13 mouse cellular contexts compared by ENCODE assay signal in the genomic region with DNA sequence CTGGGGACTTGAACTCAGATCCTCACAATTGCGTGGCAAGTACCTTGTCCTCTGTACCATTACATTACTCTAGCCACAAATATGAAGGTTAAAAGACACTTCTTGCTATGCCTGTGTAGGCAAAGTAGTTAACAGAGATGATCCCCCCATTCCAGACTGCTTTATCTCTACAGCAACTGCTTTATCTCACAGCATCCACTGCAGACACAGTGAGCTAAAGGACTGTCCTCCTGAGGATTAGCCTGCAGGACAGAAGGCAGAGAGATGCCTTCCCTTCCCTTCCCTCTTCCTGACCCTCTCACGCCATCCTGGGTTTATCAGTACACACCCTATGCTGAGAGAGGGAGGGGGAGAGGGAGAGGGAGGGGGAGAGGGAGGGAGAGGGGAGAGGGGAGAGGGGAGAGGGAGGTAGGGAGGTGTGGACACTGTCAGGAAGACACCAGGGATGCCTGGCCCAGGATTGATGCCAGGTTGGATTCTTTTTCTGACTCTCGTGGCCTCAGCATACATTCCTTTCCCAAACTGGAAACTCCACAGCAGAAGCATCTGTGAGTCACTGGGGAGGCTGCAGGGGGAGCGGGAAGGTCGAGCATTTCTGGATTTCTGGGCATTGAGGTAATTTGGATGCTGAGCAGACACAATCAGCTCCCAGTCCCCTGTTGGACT. TPM values are rescaled to one million over a fixed set of nuclear protein-coding genes. Genes with fewer than 3 reads are reported as not detected.
DNase-seq lines count a peak whose midpoint lies in the region; ATAC-seq lines count a peak whose summit lies in the region.
"Had no signal": no experiment of that assay in that cellular context is flagged by ENCODE, and none has a peak within 500 bp of the region (broad histone marks: within the 10 kb centered on the region; RNA-seq: fewer than 3 reads in every experiment).

No protein-coding gene starts in this region.

- peak; percentile 55; the same call in 1 of the 2 replicates for ATAC-seq in heart, embryonic 11.5 days (replicated peaks; ENCODE audit: insufficient number of reproducible peaks, low FRiP score, low TSS enrichment)
- peak; percentile 86 for ATAC-seq in heart, embryonic 16.5 days (replicated peaks; ENCODE audit: extremely low read depth, insufficient read depth, low FRiP score)
- ATAC-seq: hindbrain, embryonic 16.5 days had no signal

- H3K9me3 ChIP-seq in heart, embryonic 11.5 days (replicated peaks; ENCODE audit: control insufficient read depth, low read length), result no peaks in the 10 kb centered on the region; the same call in 1 of the 2 replicates
- H3K9me3 ChIP-seq in heart, embryonic 16.5 days (replicated peaks; ENCODE audit: control insufficient read depth, low read length), result no peaks in the 10 kb centered on the region
- H3K9me3 ChIP-seq: forebrain, embryonic 10.5 days had no signal

- no peak for DNase-seq in heart, postnatal 36 days
- peak; percentile 21 for DNase-seq in urinary bladder, postnatal 25 days (ENCODE audit: low spot score)
- no peak for DNase-seq in urinary bladder, adult 2 months (ENCODE audit: low spot score)
- no peak for DNase-seq in embryo, embryonic 11 days
- no peak for DNase-seq in ovary, postnatal 36 days (ENCODE audit: low spot score)
- no peak for DNase-seq in thymus, postnatal 36 days
- DNase-seq: left cerebral cortex, postnatal 4 days; spleen, adult 18-20 months had no signal

- H3K4me1 ChIP-seq in heart, embryonic 11.5 days (ENCODE audit: control insufficient read depth, insufficient read depth, low read length), result peaks cover 3% of the 10 kb centered on the region; the same call in 1 of the 2 replicates
- H3K4me1 ChIP-seq in heart, embryonic 16.5 days (ENCODE audit: control insufficient read depth, insufficient read depth, low read length), result peaks cover 13% of the 10 kb centered on the region

- peak overlapping the region; percentile 48 for H3K27ac ChIP-seq in heart, embryonic 11.5 days (ENCODE audit: low read depth, low read length)
- H3K27ac ChIP-seq in heart, embryonic 16.5 days (ENCODE audit: low read length), result peak overlapping the region; percentile 87
- H3K27ac ChIP-seq: forebrain, embryonic 10.5 days had no signal

- H3K36me3 ChIP-seq in heart, embryonic 11.5 days (ENCODE audit: control insufficient read depth, insufficient read depth, low read length), result no peaks in the 10 kb centered on the region
- no peaks in the 10 kb centered on the region for H3K36me3 ChIP-seq in heart, embryonic 16.5 days (ENCODE audit: control insufficient read depth, insufficient read depth)
- H3K36me3 ChIP-seq: forebrain, embryonic 10.5 days had no signal

- no peak overlapping the region for H3K4me3 ChIP-seq in heart, embryonic 11.5 days (ENCODE audit: low read depth, low read length)
- H3K4me3 ChIP-seq in heart, embryonic 16.5 days (ENCODE audit: low read length), result no peak overlapping the region
- H3K4me3 ChIP-seq: forebrain, embryonic 10.5 days had no signal

- H3K27me3 ChIP-seq in heart, embryonic 11.5 days (ENCODE audit: control insufficient read depth, insufficient read depth, low read length), result no peaks in the 10 kb centered on the region
- no peaks in the 10 kb centered on the region for H3K27me3 ChIP-seq in heart, embryonic 16.5 days (ENCODE audit: control insufficient read depth, insufficient read depth, low read length)
- H3K27me3 ChIP-seq: CH12.LX had no signal

- no peak overlapping the region for H3K9ac ChIP-seq in heart, embryonic 11.5 days (ENCODE audit: low read depth, low read length)
- H3K9ac ChIP-seq in heart, embryonic 16.5 days (ENCODE audit: low read length), result peak overlapping the region; percentile 22; the same call in 1 of the 2 replicates

- WGBS in heart, embryonic 11.5 days (ENCODE audit: insufficient replicate concordance), result 28% methylated on average over 5 of the region's 5 CpGs
- WGBS in heart, embryonic 16.5 days, result 24% methylated on average over 5 of the region's 5 CpGs

- intact Hi-C loops in heart, postnatal 36 days (cut with DNase I), result no loop called here

- no peak overlapping the region for H3K4me2 ChIP-seq in heart, embryonic 11.5 days
- no peak overlapping the region; the same call in 1 of the 2 replicates for H3K4me2 ChIP-seq in heart, embryonic 16.5 days (ENCODE audit: low read depth, low read length)

RNA-seq across cellular contexts. Expression of a gene that starts 25.2 kb away (rescaled TPM):
- polyA plus RNA-seq in heart, embryonic 11.5 days (2014; fragmentation: Nextera tagmentation; extraction: Ambion mirVana), result 21.2 and 26.5 TPM in 2 replicates
- 10 to 100 TPM; 25.9 to 27.7 TPM for total RNA-seq in heart, postnatal 36 days (2021)
- 23.2 and 36.2 TPM in 2 replicates for polyA plus RNA-seq in urinary bladder, adult 2 months (2012; rRNA removed)
- 17.8 and 18.4 TPM in 2 replicates for polyA plus RNA-seq in heart, embryonic 16.5 days (2015; fragmentation: Nextera tagmentation; extraction: Ambion mirVana)

RNA-seq across cellular contexts. Expression of a gene that starts 32.1 kb away (rescaled TPM):
- 48.8 and 50.0 TPM in 2 replicates for polyA plus RNA-seq in heart, embryonic 11.5 days (2014; fragmentation: Nextera tagmentation; extraction: Ambion mirVana)
- 10 to 100 TPM; 17.1 to 19.3 TPM for total RNA-seq in heart, postnatal 36 days (2021)
- polyA plus RNA-seq in urinary bladder, adult 2 months (2012; rRNA removed), result 17.0 and 19.5 TPM in 2 replicates
- 43.6 and 49.8 TPM in 2 replicates for polyA plus RNA-seq in heart, embryonic 16.5 days (2015; fragmentation: Nextera tagmentation; extraction: Ambion mirVana)
